Mouse (Mus musculus) hindbrain, embryonic 14.5 days (tissue): Measurements from ENCODE around the gene Scaf1. TPM values are rescaled to one million over a fixed set of nuclear protein-coding genes. Genes with fewer than 3 reads are reported as not detected.
"Not testable (repeated sequence)": the region's sequence is repeated elsewhere in the genome, so short reads cannot be mapped to it uniquely, and the experiment has no call there.

Source experiments
- ATAC-seq: fragments of 200-750 bp; cut with Nextera tagmentation; 2 replicates; pipeline ENCODE4 v1.8.0; 2017; ENCODE audit warnings: moderate number of reproducible peaks, mild to moderate bottlenecking, moderate TSS enrichment, moderate library complexity; ENCODE audit not compliant: low FRiP score
- DNase-seq: peaks from one replicate; pipeline ENCODE4 v3.0.0-alpha.2; 2015; ENCODE audit warnings: low spot score
- H3K27ac ChIP-seq: fragments of 300-500 bp; sonication (generic); 2 replicates; pipeline ENCODE4 v1.5.1; 2014; ENCODE audit warnings: mild to moderate bottlenecking, moderate library complexity
- H3K27me3 ChIP-seq: fragments of 300-500 bp; sonication (generic); 2 replicates; pipeline ENCODE4 v1.6.1; 2014; ENCODE audit warnings: mild to moderate bottlenecking, low read length, mixed read lengths; ENCODE audit not compliant: control insufficient read depth, insufficient read depth
- H3K36me3 ChIP-seq: fragments of 300-500 bp; sonication (generic); replicated peaks from 2 replicates; pipeline ENCODE4 v1.6.1; 2014; ENCODE audit not compliant: control insufficient read depth, insufficient read depth
- H3K4me1 ChIP-seq: fragments of 300-500 bp; sonication (generic); replicated peaks from 2 replicates; pipeline ENCODE4 v1.6.1; 2014; ENCODE audit warnings: antibody characterized with exemption, low read length, mixed read lengths; ENCODE audit not compliant: control insufficient read depth, insufficient read depth
- H3K4me2 ChIP-seq: fragments of 300-500 bp; sonication (generic); replicated peaks from 2 replicates; pipeline ENCODE4 v1.6.1; 2014; ENCODE audit warnings: mild to moderate bottlenecking, moderate library complexity
- H3K4me3 ChIP-seq: fragments of 300-500 bp; sonication (generic); replicated peaks from 2 replicates; pipeline ENCODE4 v1.5.1; 2014; ENCODE audit warnings: mild to moderate bottlenecking, low read length
- H3K9ac ChIP-seq: fragments of 300-500 bp; sonication (generic); 2 replicates; pipeline ENCODE4 v1.6.1; 2014
- H3K9me3 ChIP-seq: fragments of 300-500 bp; sonication (generic); 2 replicates; pipeline ENCODE4 v1.6.1; 2016; ENCODE audit warnings: low read length; ENCODE audit not compliant: control insufficient read depth
- WGBS: fragments of 180-500 bp; shearing (Covaris S2); extraction: QIAGEN DNeasy Blood & Tissue Kit; methylation state at CpG from one replicate; pipeline ENCODE4 v1.1.7; 2014; 5-methylcytosine and 5-hydroxymethylcytosine counted together
- polyA plus RNA-seq: library from polyadenylated mRNA; unstranded; fragments of >200 nt; fragmentation: Nextera tagmentation; extraction: Ambion mirVana; gene quantifications from 2 replicates; pipeline ENCODE4 v1.2.1, GENCODE M21; 2014

Gene Scaf1
- polyA plus RNA-seq, 1 experiment from 2014 or later = 59.7 TPM

GRCm38 (mm10) chr7:45030857-45031256, 14.7 kb upstream of the Scaf1 start:
- Histone ChIP-seq H3K27ac (no peak overlapping the region), H3K9me3 (no peaks in the 10 kb centered on the region), H3K4me2 (no peak overlapping the region), H3K9ac (no peak overlapping the region), H3K4me3 (no peak overlapping the region), H3K4me1 (no peaks in the 10 kb centered on the region), H3K27me3 (no peaks in the 10 kb centered on the region), H3K36me3 (peaks cover 88% of the 10 kb centered on the region)
- ATAC-seq (no peak), DNase-seq (no peak)
- WGBS = 96% methylated on average over 8 of the region's 8 CpGs

GRCm38 (mm10) chr7:45029995-45030394, 13.8 kb upstream of the Scaf1 start:
- no peak overlapping the region for H3K27ac ChIP-seq

GRCm38 (mm10) chr7:45028351-45028750, 12.2 kb upstream of the Scaf1 start:
- Histone ChIP-seq H3K4me3 (no peak overlapping the region), H3K36me3 (peaks cover 63% of the 10 kb centered on the region), H3K9me3 (no peaks in the 10 kb centered on the region), H3K9ac (no peak overlapping the region), H3K4me1 (no peaks in the 10 kb centered on the region), H3K4me2 (no peak overlapping the region), H3K27ac (no peak overlapping the region), H3K27me3 (no peaks in the 10 kb centered on the region)
- WGBS = 98% methylated on average over 11 of the region's 11 CpGs
- DNase-seq (no peak), ATAC-seq (no peak; the same call in 1 of the 2 replicates)

More at GRCm38 (mm10) chr7:45029995-45030394, 13.8 kb upstream of the Scaf1 start:
- Histone ChIP-seq H3K4me1 (no peaks in the 10 kb centered on the region), H3K36me3 (peaks cover 79% of the 10 kb centered on the region), H3K9ac (no peak overlapping the region), H3K4me3 (no peak overlapping the region), H3K27me3 (no peaks in the 10 kb centered on the region), H3K9me3 (no peaks in the 10 kb centered on the region), H3K4me2 (no peak overlapping the region)
- 93% methylated on average over 6 of the region's 6 CpGs for WGBS
- ATAC-seq (no peak), DNase-seq (no peak)

GRCm38 (mm10) chr7:45027761-45028160, 11.6 kb upstream of the Scaf1 start:
- Histone ChIP-seq H3K9me3 (no peaks in the 10 kb centered on the region), H3K4me2 (no peak overlapping the region), H3K27ac (no peak overlapping the region), H3K4me3 (no peak overlapping the region), H3K27me3 (no peaks in the 10 kb centered on the region), H3K36me3 (peaks cover 57% of the 10 kb centered on the region), H3K4me1 (no peaks in the 10 kb centered on the region), H3K9ac (no peak overlapping the region)
- DNase-seq (no peak), ATAC-seq (no peak)
- WGBS = 93% methylated on average over 9 of the region's 9 CpGs

- WGBS = 52% methylated on average over 2 of the region's 2 CpGs
- Histone ChIP-seq H3K4me3 (no peak overlapping the region), H3K27me3 (no peaks in the 10 kb centered on the region), H3K4me2 (no peak overlapping the region), H3K36me3 (peaks cover 42% of the 10 kb centered on the region), H3K9ac (no peak overlapping the region), H3K27ac (peak overlapping the region; percentile 57; the same call in 1 of the 2 replicates), H3K9me3 (no peaks in the 10 kb centered on the region), H3K4me1 (no peaks in the 10 kb centered on the region)
- no peak for DNase-seq
- 0 out of 2 replicates have a peak, but pooled peaks have one; percentile 31 for ATAC-seq
Measured at GRCm38 (mm10) chr7:45026256-45026655, 10.1 kb upstream of the Scaf1 start.

GRCm38 (mm10) chr7:45025601-45026220, 9.5 kb upstream of the Scaf1 start:
- Histone ChIP-seq H3K9me3 (no peaks in the 10 kb centered on the region), H3K36me3 (peaks cover 36% of the 10 kb centered on the region), H3K4me2 (no peak overlapping the region), H3K27me3 (no peaks in the 10 kb centered on the region), H3K4me3 (no peak overlapping the region), H3K27ac (peak overlapping the region; percentile 57; the same call in 1 of the 2 replicates), H3K9ac (no peak overlapping the region), H3K4me1 (no peaks in the 10 kb centered on the region)
- ATAC-seq (no peak), DNase-seq (no peak)
- WGBS = 84% methylated on average over 8 of the region's 8 CpGs

GRCm38 (mm10) chr7:45024281-45025248, 8.4 kb upstream of the Scaf1 start:
- Histone ChIP-seq H3K36me3 (peaks cover 25% of the 10 kb centered on the region), H3K9me3 (no peaks in the 10 kb centered on the region), H3K27me3 (no peaks in the 10 kb centered on the region), H3K9ac (no peak overlapping the region), H3K27ac (no peak overlapping the region), H3K4me1 (no peaks in the 10 kb centered on the region), H3K4me2 (no peak overlapping the region), H3K4me3 (no peak overlapping the region)
- DNase-seq = no peak
- 91% methylated on average over 15 of the region's 15 CpGs for WGBS
- no peak for ATAC-seq

- not testable (repeated sequence) for H3K4me3 ChIP-seq, DNase-seq, ATAC-seq, H3K27ac ChIP-seq, H3K4me2 ChIP-seq, H3K9me3 ChIP-seq, H3K27me3 ChIP-seq, H3K9ac ChIP-seq, H3K4me1 ChIP-seq
- 74% methylated on average over 5 of the region's 5 CpGs for WGBS
- H3K36me3 ChIP-seq = peaks cover 16% of the 10 kb centered on the region
Measured at GRCm38 (mm10) chr7:45023711-45024110, 7.5 kb upstream of the Scaf1 start.

- H3K27ac ChIP-seq = no peak overlapping the region
- WGBS = 82% methylated on average over 9 of the region's 9 CpGs
- no peaks in the 10 kb centered on the region for H3K27me3 ChIP-seq
- H3K36me3 ChIP-seq = no peaks in the 10 kb centered on the region
- no peak overlapping the region for H3K4me2 ChIP-seq
- H3K4me3 ChIP-seq = no peak overlapping the region
- ATAC-seq (no peak), DNase-seq (no peak)
- peaks cover 10% of the 10 kb centered on the region for H3K4me1 ChIP-seq
- no peaks in the 10 kb centered on the region for H3K9me3 ChIP-seq
- H3K9ac ChIP-seq = no peak overlapping the region
Measured at GRCm38 (mm10) chr7:45020225-45020624, 4.1 kb upstream of the Scaf1 start.
